Mouse (Mus musculus) C2C12 (cell line): Measurements from ENCODE around the gene Akap13. TPM values are rescaled to one million over a fixed set of nuclear protein-coding genes. Genes with fewer than 3 reads are reported as not detected.

ENCODE experiments used
- H3K27me3 ChIP-seq: one replicate; pipeline ENCODE4 v1.6.1; 2011; ENCODE audit not compliant: control insufficient read depth, insufficient read depth, insufficient read length
- H3K36me3 ChIP-seq: one replicate; pipeline ENCODE4 v1.6.1; 2011; ENCODE audit not compliant: control insufficient read depth, insufficient read depth
- H3K4me3 ChIP-seq: one replicate; pipeline ENCODE4 v1.5.1; 2011; ENCODE audit warnings: mild to moderate bottlenecking, control low read depth; ENCODE audit not compliant: poor library complexity, insufficient read depth, severe bottlenecking
- H3K79me2 ChIP-seq: one replicate; pipeline ENCODE4 v1.6.1; 2011; ENCODE audit not compliant: control insufficient read depth, insufficient read depth
- H3K79me3 ChIP-seq: one replicate; pipeline ENCODE4 v1.6.1; 2011; ENCODE audit warnings: low read depth, control low read depth
- H3ac ChIP-seq: one replicate; pipeline ENCODE3; 2011; ENCODE audit warnings: low read depth; ENCODE audit not compliant: control insufficient read depth, insufficient read length
- CEBPB ChIP-seq: IDR thresholded peaks from one replicate; pipeline ENCODE4 v1.6.1; 2011; ENCODE audit warnings: low read depth, mild to moderate bottlenecking, control low read depth, moderate library complexity
- CTCF ChIP-seq: IDR thresholded peaks from one replicate; pipeline ENCODE4 v1.5.1; 2011; ENCODE audit not compliant: control insufficient read depth, insufficient read depth, insufficient read length
- FOSL1 ChIP-seq: IDR thresholded peaks from one replicate; pipeline ENCODE4 v1.8.0; 2011; ENCODE audit warnings: mild to moderate bottlenecking, low read length; ENCODE audit not compliant: poor library complexity, insufficient read depth, severe bottlenecking
- MAX ChIP-seq: IDR thresholded peaks from one replicate; pipeline ENCODE4 v1.6.1; 2011; ENCODE audit warnings: mild to moderate bottlenecking, control low read depth
- MYOD1 ChIP-seq: IDR thresholded peaks from one replicate; pipeline ENCODE4 v1.6.1; 2011; ENCODE audit warnings: low read depth; ENCODE audit not compliant: control insufficient read depth, insufficient read length
- MYOG ChIP-seq: IDR thresholded peaks from one replicate; pipeline ENCODE4 v1.6.1; 2011; ENCODE audit not compliant: control insufficient read depth, insufficient read length; ENCODE audit errors: extremely low read depth
- USF1 ChIP-seq: IDR thresholded peaks from one replicate; pipeline ENCODE4 v1.6.1; 2011; ENCODE audit warnings: low read depth, mild to moderate bottlenecking, control low read depth, moderate library complexity
- polyA plus RNA-seq: library from polyadenylated mRNA; unstranded; fragments of >200 nt; fragmentation: generic; extraction: Trizol; gene quantifications from one replicate; pipeline ENCODE4 v1.2.1, GENCODE M21; 2012; ENCODE audit warnings: missing spikeins

Gene Akap13
- polyA plus RNA-seq, 1 experiment = 11.1 TPM

GRCm38 (mm10) chr7:75553002-75553666 is 97.8 kb downstream of the Akap13 start:
- Histone ChIP-seq H3ac (no peak overlapping the region), H3K4me3 (no peak overlapping the region), H3K79me2 (peaks cover 26% of the 10 kb centered on the region), H3K79me3 (peaks cover 3% of the 10 kb centered on the region), H3K36me3 (no peaks in the 10 kb centered on the region), H3K27me3 (no peaks in the 10 kb centered on the region)
- no peak for TF ChIP-seq MYOD1
- no peak for TF ChIP-seq FOSL1
- TF ChIP-seq CEBPB = no peak
- TF ChIP-seq USF1 = no peak
- no peak for TF ChIP-seq CTCF
- TF ChIP-seq MYOG = no peak
- no peak for TF ChIP-seq MAX

- Histone ChIP-seq H3ac (no peak overlapping the region), H3K79me3 (peaks cover 3% of the 10 kb centered on the region), H3K27me3 (no peaks in the 10 kb centered on the region), H3K79me2 (peaks cover 26% of the 10 kb centered on the region), H3K4me3 (no peak overlapping the region), H3K36me3 (no peaks in the 10 kb centered on the region)
- TF ChIP-seq FOSL1 (no peak), MYOD1 (no peak), CTCF (no peak), USF1 (no peak), CEBPB (no peak), MAX (no peak)
Measured at GRCm38 (mm10) chr7:75553667-75554045, 98.3 kb downstream of the Akap13 start.

GRCm38 (mm10) chr7:75554065-75554464 is 98.7 kb downstream of the Akap13 start:
- no peaks in the 10 kb centered on the region for H3K27me3 ChIP-seq
- H3K4me3 ChIP-seq = no peak overlapping the region
- H3K36me3 ChIP-seq = no peaks in the 10 kb centered on the region
- H3K79me3 ChIP-seq = peaks cover 3% of the 10 kb centered on the region
- peaks cover 29% of the 10 kb centered on the region for H3K79me2 ChIP-seq
- peak; percentile 16 for TF ChIP-seq MYOD1
- TF ChIP-seq FOSL1 = no peak
- H3ac ChIP-seq = no peak overlapping the region

- TF ChIP-seq CEBPB (no peak), MYOG (no peak)
- H3K79me3 ChIP-seq = peaks cover 3% of the 10 kb centered on the region
- H3K36me3 ChIP-seq = no peaks in the 10 kb centered on the region
- peaks cover 44% of the 10 kb centered on the region for H3K79me2 ChIP-seq
- no peak overlapping the region for H3ac ChIP-seq
- no peak overlapping the region for H3K4me3 ChIP-seq
- H3K27me3 ChIP-seq = no peaks in the 10 kb centered on the region
Measured at GRCm38 (mm10) chr7:75555940-75556339, 100.6 kb downstream of the Akap13 start.

DNA sequence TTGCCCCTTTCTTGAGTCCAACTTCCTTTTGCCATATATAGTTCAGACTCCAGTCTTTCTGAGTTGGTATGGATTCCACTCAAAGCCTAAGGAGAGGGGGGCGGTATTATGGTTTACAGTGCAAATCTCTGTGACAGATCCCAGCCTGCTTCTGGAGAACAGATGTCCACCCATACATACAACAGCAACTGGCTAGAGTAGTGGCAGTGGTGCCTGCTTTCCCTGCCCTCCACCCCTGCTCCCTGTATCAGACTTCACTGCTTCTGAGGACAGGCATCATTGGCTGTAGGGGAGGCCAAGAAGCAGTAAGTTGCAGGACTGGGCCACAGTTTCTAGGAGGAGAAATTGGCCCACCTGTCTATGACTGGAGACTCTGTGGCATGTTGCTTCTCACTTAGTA is 102.9 kb downstream of the Akap13 start:
- no peak overlapping the region for H3K4me3 ChIP-seq
- no peaks in the 10 kb centered on the region for H3K79me3 ChIP-seq
- H3ac ChIP-seq = no peak overlapping the region
- TF ChIP-seq MAX (no peak), MYOD1 (no peak), FOSL1 (no peak), MYOG (no peak), CTCF (no peak), CEBPB (no peak), USF1 (no peak)
- peaks cover 35% of the 10 kb centered on the region for H3K79me2 ChIP-seq
- H3K36me3 ChIP-seq = no peaks in the 10 kb centered on the region
- H3K27me3 ChIP-seq = no peaks in the 10 kb centered on the region

GRCm38 (mm10) chr7:75559119-75559518 is 103.8 kb downstream of the Akap13 start:
- H3ac ChIP-seq = no peak overlapping the region
- no peaks in the 10 kb centered on the region for H3K27me3 ChIP-seq
- H3K79me3 ChIP-seq = peaks cover 6% of the 10 kb centered on the region
- H3K79me2 ChIP-seq = peaks cover 33% of the 10 kb centered on the region
- no peaks in the 10 kb centered on the region for H3K36me3 ChIP-seq
- TF ChIP-seq USF1 = no peak
- no peak for TF ChIP-seq FOSL1
- TF ChIP-seq CTCF = no peak
- TF ChIP-seq MYOD1 = no peak
- TF ChIP-seq MYOG = no peak
- TF ChIP-seq MAX = no peak
- TF ChIP-seq CEBPB = no peak
- H3K4me3 ChIP-seq = no peak overlapping the region
